Mouse (Mus musculus) lung, adult 2 months (tissue): ENCODE data around the gene Olfr1410. TPM values are rescaled to one million over a fixed set of nuclear protein-coding genes. Genes with fewer than 3 reads are reported as not detected.

Source experiments
- DNase-seq: peaks from one replicate; pipeline ENCODE4 v3.0.0; 2022
- H3K4me1 ChIP-seq: fragments of 200-500 bp; 2 replicates; pipeline ENCODE4 v1.6.1; 2011; ENCODE audit warnings: low read length; ENCODE audit not compliant: control insufficient read depth, insufficient read depth
- H3K4me3 ChIP-seq: fragments of 200-500 bp; replicated peaks from 2 replicates; pipeline ENCODE3; 2011; ENCODE audit warnings: low read depth, mild to moderate bottlenecking, control low read depth, low read length; ENCODE audit errors: extremely low read depth
- CTCF ChIP-seq: fragments of 200-500 bp; IDR thresholded peaks from 2 replicates; pipeline ENCODE4 v1.5.1; 2011; ENCODE audit warnings: mild to moderate bottlenecking, low read length, control low read depth; ENCODE audit not compliant: insufficient read depth
- POLR2A ChIP-seq: fragments of 200-500 bp; IDR thresholded peaks from 2 replicates; pipeline ENCODE4 v1.6.1; 2011; ENCODE audit warnings: low read depth, mild to moderate bottlenecking, control low read depth, low read length, borderline replicate concordance; ENCODE audit errors: extremely low read depth
- WGBS: fragments of 180-500 bp; shearing (Covaris S2); methylation state at CpG from one replicate; pipeline ENCODE4 v1.1.7; 2018; 5-methylcytosine and 5-hydroxymethylcytosine counted together
- polyA plus RNA-seq: library from polyadenylated mRNA; depleted of rRNA; stranded (reverse); fragments of >200 nt; gene quantifications from 2 replicates; pipeline ENCODE4 v1.2.3, GENCODE M21; 2012

The Olfr1410 gene
- polyA plus RNA-seq, 1 experiment: not detected

DNA sequence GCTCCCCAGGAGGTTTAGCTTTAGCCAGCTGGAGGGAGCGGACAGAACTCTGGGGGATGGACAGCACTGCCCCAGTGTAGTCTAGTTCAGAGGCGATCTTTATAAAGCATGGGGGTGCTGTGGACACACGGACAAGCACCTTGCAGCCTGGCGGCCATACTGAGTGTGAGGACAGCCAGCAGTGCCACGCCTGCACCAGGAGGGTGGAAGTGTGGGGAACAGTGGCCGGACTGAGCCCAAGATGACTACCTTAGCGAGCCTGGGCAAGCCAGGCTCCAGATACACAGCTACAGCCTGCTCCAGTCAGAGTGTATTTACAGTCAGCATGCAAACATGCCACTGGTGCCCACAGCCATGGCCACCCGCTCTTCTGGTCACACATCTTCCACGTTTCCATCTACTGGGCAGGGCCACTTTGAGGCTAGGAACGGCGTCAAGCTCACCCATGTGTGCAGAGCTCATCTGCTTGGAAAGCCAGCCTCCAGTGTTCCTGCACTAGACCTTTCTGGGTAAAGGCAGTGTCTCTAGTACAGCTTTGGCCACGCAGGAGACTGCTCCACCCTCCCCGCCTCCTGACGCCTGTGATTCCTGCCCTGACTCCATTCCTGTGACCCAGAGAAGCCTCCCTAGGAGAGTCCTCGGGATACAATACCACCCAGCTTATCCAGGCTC, 32.1 kb downstream of the Olfr1410 start:
- no peak overlapping the region for H3K4me3 ChIP-seq
- 92% methylated on average over 15 of the region's 15 CpGs for whole genome bisulfite sequencing
- TF ChIP-seq POLR2A: no peak
- no peak for TF ChIP-seq CTCF
- no peak for DNase-seq
- peaks cover 9% of the 10 kb centered on the region for H3K4me1 ChIP-seq

DNA sequence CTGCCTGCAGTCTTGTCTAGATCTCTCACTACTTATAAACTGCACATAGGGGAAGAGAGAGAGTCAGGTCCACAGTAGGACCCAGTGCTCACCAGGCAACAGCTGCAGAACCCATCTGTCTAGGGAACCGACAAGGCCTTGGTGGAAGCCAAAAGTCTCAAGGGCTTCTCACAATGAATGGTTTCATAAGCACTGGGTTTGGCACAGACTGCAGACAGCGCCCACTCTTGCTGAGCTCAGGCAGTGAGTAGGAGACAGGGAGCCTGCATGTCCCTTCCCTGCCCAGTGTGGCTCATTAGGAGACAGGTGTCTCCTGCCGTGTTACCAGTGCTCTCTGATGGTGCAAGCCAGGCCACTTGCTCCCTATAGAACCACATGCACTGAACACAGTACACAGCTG, 32.6 kb downstream of the Olfr1410 start:
- no peak for TF ChIP-seq CTCF
- no peak for TF ChIP-seq POLR2A
- 84% methylated on average over 3 of the region's 3 CpGs for WGBS
- Histone ChIP-seq H3K4me3 (no peak overlapping the region), H3K4me1 (peaks cover 9% of the 10 kb centered on the region)
- no peak for DNase-seq

DNA sequence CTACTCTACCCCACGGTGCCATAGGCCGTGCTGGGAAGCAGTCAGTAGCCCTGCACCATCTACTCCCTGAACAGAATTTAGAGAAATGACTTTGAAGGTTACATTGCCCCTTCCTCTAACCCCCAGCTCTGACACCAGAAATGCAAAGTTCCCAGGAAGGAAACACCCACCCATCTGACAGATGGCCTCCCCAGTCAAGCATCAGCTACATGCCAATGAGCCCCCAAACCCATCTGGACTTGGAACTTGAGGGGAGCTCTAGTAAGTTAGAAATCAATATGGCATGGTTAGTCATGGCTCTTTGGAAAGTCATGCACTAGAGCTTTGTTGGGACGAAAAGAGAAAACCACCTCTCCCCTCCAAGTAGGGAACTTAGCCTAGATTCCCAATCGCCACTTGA, 33.2 kb downstream of the Olfr1410 start:
- WGBS: 96% methylated on average over 4 of the region's 4 CpGs
- TF ChIP-seq POLR2A (no peak), CTCF (no peak)
- peaks cover 9% of the 10 kb centered on the region for H3K4me1 ChIP-seq

DNA sequence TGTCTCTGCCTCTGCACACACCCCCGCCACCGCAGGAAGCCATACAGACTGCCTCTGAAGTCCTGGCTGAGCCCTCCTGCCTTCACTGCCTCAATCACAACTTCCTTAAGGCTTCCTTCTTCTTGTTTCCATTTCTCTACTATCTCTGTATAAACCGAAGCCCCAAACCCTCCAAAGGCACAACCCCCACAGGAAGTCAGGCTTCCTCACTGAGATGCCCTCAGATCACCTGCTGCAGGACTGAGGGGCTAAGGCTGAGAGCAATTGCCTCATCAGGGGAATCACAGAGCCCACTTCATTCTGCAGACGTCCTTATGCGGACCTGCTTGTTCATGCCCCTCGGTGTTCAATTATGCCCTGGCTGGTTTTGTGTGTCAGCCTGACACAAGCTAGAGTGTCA, 34.8 kb downstream of the Olfr1410 start:
- Histone ChIP-seq H3K4me3 (no peak overlapping the region), H3K4me1 (peaks cover 9% of the 10 kb centered on the region)
- WGBS: 55% methylated on average over 6 of the region's 6 CpGs
- TF ChIP-seq CTCF (no peak), POLR2A (no peak)
- DNase-seq: no peak

More for the DNA sequence above, 33.2 kb downstream of the Olfr1410 start:
- DNase-seq: no peak
- H3K4me3 ChIP-seq: no peak overlapping the region

DNA sequence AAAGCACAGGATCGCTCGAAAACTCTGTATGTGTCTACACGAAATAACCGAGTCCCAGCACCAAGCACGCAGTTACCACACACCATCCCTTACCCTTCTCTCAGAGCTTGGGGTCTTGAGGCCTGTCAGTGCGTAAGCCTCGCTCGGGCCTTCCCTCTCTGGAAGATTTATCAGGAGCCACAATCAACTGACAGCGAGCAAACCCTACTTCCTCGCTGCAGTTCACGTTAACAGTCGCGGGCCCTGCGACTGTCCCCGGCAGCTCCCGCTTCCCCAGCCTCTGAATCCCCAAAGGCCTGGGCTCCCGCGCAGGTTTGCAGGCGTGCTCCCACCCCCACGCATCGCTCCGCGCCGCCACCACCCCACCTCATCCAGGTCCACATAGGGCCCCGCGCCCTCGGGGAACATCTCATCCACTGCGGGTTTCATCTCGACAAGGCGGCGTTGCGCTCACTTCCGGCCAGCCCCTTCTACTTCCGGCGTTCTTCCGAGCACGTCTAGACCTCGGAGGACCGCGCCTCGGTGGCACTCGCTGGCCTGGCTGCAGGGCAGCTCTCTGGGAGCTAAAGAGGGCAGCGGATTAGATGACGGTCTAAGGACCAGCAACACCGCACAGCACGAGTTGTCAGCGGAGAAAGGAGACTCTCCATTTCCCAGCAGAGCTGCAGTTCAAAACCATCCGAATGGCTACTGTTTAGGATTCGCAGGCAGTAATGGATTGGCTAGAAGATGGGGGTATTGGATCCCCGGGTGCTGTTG, 36.1 kb downstream of the Olfr1410 start, which contains the start of gene Cops9:
TSS of gene Cops9 (minus strand) at position 472 of the 759 bp plus-strand sequence.
- peak; percentile 86 for DNase-seq
- TF ChIP-seq POLR2A: peak; percentile 68; the same call in 1 of the 2 replicates
- TF ChIP-seq CTCF: no peak
- 2% methylated on average over 50 of the region's 50 CpGs for WGBS
- peak within 1 kb of the TSS; percentile 67 for H3K4me3 ChIP-seq
- peaks cover 9% of the 10 kb centered on the region for H3K4me1 ChIP-seq

DNA sequence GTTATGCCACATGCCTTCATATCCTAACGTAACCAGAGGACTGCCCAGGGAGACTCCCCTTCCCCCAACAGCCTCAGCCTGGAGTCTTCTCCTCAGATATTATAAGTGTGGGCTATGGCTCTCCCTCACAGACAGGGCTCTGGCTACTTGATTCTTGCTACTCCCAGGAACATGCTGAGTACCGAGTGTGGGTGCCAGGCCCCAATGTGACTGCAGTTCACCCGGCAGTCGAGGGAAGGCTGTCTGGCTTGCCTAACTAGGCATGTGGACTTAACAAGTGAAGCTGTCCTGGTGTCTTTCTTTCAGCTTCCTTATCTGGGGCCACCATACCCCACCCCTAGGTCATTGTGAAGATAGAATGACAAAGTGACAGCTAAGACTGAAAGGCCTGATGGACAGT, 38.1 kb downstream of the Olfr1410 start:
- Histone ChIP-seq H3K4me1 (peaks cover 9% of the 10 kb centered on the region), H3K4me3 (no peak overlapping the region)
- TF ChIP-seq POLR2A (no peak), CTCF (no peak)
- no peak for DNase-seq
- 65% methylated on average over 4 of the region's 4 CpGs for WGBS

DNA sequence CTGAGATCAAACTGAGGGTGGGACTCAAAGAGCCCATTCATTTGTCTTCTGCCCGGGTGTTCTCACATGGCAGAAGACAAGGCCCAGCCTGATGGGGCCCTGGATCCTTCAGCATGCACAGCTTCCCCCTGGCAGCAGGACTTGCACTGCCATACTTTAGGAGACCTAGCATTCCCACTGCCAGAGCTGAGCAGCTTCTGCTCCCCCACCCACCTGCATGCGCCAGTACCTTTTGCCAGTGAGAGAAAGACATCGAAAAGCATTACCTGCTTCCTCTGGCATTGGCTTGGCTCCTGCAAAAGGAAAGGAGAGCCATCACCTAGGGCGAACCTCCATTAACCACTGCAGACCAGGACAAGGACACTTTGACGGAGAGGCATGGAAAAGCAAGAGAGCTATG, 39.3 kb downstream of the Olfr1410 start:
- DNase-seq: no peak
- H3K4me1 ChIP-seq: peaks cover 9% of the 10 kb centered on the region
- TF ChIP-seq CTCF (no peak), POLR2A (no peak)
- H3K4me3 ChIP-seq: no peak overlapping the region
- 83% methylated on average over 5 of the region's 5 CpGs for WGBS

DNA sequence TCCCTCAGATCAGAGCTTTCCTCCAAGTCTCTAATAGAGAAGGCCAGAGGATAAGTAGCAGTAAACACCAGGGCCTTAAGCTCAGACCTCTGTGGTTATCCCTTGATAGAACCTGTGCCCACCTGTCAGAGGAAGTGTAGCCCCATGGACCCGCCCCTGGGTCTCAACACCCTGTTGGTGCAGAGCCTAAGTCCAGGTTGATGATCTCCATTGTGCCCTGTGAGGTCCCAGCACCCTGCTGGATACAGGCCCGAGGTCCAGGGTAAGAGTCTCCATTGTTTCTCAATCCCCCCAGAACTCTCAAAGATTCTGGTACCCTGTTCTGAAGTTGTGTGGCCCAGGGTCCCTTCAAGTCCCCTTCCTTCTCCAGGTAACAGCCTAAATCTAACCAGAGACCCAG, 40.5 kb downstream of the Olfr1410 start:
- no peak overlapping the region for H3K4me3 ChIP-seq
- DNase-seq: no peak
- 41% methylated on average over 2 of the region's 2 CpGs for WGBS
- TF ChIP-seq POLR2A (no peak), CTCF (no peak)
- H3K4me1 ChIP-seq: no peaks in the 10 kb centered on the region

DNA sequence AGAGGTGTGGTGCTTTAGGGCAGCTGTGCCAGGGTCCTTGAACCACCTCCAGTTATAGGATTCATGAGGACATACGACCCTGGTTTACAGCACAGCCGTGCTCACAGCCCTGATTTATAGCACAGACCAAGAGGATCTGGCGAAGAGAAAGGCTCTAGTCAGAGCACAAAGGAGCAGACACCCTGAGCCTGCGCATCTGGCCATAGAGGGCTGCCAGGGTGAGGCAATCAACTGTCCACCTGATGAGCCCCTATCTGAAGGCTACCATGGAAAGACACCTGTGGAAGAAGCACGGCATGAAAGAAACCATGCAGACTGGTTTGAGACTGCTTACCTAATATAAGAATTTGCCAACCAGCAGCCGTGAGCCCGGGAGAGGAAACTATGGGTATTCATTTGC, 41.0 kb downstream of the Olfr1410 start:
- DNase-seq: no peak
- H3K4me3 ChIP-seq: no peak overlapping the region
- H3K4me1 ChIP-seq: no peaks in the 10 kb centered on the region
- WGBS: 78% methylated on average over 7 of the region's 7 CpGs
- TF ChIP-seq POLR2A: no peak
- no peak for TF ChIP-seq CTCF

DNA sequence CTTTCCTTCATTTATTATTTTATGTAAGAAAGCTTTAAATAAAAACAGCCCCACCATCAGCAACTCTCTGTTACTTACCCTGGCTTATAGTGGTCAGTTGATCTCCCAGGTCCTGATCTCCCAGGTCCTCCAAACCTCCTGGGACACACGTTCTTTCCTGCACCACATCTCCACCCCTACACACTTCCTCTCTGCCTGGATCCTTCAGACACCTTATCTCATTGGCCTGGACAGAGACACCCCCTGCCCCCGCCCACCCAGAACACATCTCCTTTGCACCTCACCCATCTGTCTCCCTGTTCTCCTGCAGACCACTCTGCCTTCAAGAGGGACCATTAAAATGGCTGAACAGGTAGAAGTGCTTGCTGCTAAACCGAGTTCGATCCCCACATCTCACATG, 41.4 kb downstream of the Olfr1410 start:
- Histone ChIP-seq H3K4me3 (no peak overlapping the region), H3K4me1 (no peaks in the 10 kb centered on the region)
- DNase-seq: no peak
- TF ChIP-seq POLR2A: no peak
- no peak for TF ChIP-seq CTCF
- 64% methylated on average over 4 of the region's 4 CpGs for WGBS
